Mouse (Mus musculus): ENCODE data around the gene Ttc34. TPM values are rescaled to one million over a fixed set of nuclear protein-coding genes. Genes with fewer than 3 reads are reported as not detected.

The Ttc34 gene
- 0.26 and 0.38 TPM in 2 replicates for polyA plus RNA-seq (2016; fragmentation: Nextera tagmentation; extraction: Ambion mirVana)

DNA sequence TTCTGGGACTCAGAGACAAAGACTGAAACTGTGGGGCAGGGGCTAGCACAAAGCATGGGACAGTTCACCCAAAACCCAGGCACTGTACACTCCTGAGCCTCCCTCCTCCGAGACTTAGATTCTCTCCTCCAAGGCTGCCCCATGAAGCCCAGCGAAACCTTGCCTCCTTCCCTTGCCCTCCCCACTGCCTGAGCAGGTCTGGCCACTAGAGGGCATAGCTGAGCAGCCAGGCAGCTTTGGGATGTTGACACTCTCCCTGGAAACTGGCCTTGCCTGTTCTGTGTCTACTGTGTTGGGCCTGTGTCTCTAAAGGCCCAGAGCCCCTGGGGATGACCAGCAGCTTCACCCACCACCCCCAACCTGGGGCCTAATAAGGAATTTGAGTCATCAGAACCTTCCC is at the start of gene Ttc34:
TSS of gene Ttc34 (plus strand) at position 290 of the 400 bp plus-strand sequence.
- ATAC-seq (ENCODE audit: low FRiP score) = no peak

DNA sequence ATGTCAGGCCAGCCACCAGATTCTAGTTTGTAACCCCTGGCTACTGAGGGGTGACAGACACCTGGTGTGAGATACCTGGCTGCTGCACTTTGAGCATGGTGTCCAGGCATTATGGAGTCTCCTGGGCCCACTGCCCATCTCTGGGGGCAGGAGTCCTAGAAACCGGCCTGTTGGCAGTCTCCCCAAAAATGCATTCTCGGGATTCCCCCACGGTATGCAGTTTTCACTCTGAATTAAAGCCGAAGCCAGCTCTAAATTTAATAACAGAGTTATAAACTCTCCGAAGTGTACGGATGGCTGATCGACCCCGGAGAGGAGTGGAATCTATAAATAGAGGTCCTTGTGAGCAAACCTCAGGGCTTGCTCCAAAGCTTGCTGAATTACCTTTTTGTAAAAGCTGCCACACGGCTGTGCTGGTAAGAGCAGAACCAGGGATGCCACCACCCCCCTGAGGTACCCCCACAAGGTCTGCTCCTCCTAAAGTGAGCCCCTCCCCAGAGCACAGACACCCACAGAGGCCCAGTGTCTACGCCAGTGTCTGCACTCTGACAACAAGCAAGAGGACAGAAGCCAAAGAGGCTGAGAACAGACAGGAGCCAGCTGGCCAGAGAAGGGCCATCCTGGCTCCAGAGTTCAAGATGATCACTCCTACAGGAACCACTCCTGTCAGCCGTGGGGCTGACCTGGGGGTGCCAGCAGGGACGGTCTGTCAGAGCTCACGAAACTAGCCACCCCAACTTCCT is 49.1 kb upstream of the Ttc34 start:
- no peak overlapping the region for H3K4me3 ChIP-seq (replicated peaks)

More for the DNA sequence above, at the start of gene Ttc34:
- Histone ChIP-seq H3K4me3 (replicated peaks) (no peak within 1 kb of the TSS), H3K4me1 (no peaks in the 10 kb centered on the region), H3K36me3 (replicated peaks) (no peaks in the 10 kb centered on the region), H3K27me3 (peaks cover 77% of the 10 kb centered on the region), H3K9ac (no peak within 1 kb of the TSS), H3K4me2 (no peak within 1 kb of the TSS), H3K27ac (no peak within 1 kb of the TSS), H3K9me3 (no peaks in the 10 kb centered on the region)
- 46% methylated on average over 2 of the region's 2 CpGs for WGBS

DNA sequence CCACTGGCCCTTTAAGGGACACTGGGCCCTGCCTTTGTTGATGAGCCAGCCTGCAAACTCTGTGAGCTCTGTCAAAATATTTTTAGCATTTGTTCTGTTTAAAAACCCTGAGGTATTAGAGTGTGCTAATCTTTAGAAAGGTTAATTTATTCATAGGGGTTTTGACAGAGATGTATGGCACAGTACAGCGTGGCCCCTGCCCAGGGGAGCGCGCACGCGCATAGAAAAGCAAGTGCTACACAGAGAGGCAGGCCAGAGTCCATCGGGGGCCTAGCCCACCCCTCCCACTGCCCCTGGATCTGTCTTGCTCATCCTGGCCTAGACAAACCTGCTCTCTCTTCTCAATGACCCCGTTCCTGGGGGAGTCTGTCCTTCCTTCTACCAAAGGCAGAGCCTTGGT is 45.4 kb upstream of the Ttc34 start:
- Histone ChIP-seq H3K4me2 (no peak overlapping the region), H3K4me1 (0 out of 2 replicates have a peak, but pooled peaks cover 2% of the 10 kb centered on the region), H3K9ac (no peak overlapping the region), H3K36me3 (replicated peaks) (no peaks in the 10 kb centered on the region), H3K4me3 (replicated peaks) (no peak overlapping the region), H3K27me3 (peaks cover 14% of the 10 kb centered on the region), H3K27ac (no peak overlapping the region), H3K9me3 (no peaks in the 10 kb centered on the region)
- no peak for ATAC-seq (ENCODE audit: low FRiP score)
- WGBS = 64% methylated on average over 7 of the region's 7 CpGs

More for the DNA sequence above, 49.1 kb upstream of the Ttc34 start:
- 75% methylated on average over 13 of the region's 13 CpGs for WGBS
- Histone ChIP-seq H3K27me3 (peaks cover 27% of the 10 kb centered on the region), H3K9me3 (no peaks in the 10 kb centered on the region), H3K4me2 (no peak overlapping the region), H3K9ac (no peak overlapping the region), H3K4me1 (0 out of 2 replicates have a peak, but pooled peaks cover 9% of the 10 kb centered on the region), H3K36me3 (replicated peaks) (no peaks in the 10 kb centered on the region), H3K27ac (no peak overlapping the region)
- ATAC-seq (ENCODE audit: low FRiP score) = no peak

GRCm38 (mm10) chr4:154793499-154793898 is 43.8 kb upstream of the Ttc34 start:
- H3K36me3 ChIP-seq (replicated peaks) = no peaks in the 10 kb centered on the region
- H3K9ac ChIP-seq = no peak overlapping the region
- no peak for ATAC-seq (ENCODE audit: low FRiP score)
- WGBS = 85% methylated on average over 7 of the region's 7 CpGs
- H3K9me3 ChIP-seq = no peaks in the 10 kb centered on the region
- H3K4me2 ChIP-seq = no peak overlapping the region
- no peak overlapping the region for H3K27ac ChIP-seq
- 0 out of 2 replicates have a peak, but pooled peaks cover 2% of the 10 kb centered on the region for H3K4me1 ChIP-seq
- no peak overlapping the region for H3K4me3 ChIP-seq (replicated peaks)
- peaks cover 22% of the 10 kb centered on the region for H3K27me3 ChIP-seq

DNA sequence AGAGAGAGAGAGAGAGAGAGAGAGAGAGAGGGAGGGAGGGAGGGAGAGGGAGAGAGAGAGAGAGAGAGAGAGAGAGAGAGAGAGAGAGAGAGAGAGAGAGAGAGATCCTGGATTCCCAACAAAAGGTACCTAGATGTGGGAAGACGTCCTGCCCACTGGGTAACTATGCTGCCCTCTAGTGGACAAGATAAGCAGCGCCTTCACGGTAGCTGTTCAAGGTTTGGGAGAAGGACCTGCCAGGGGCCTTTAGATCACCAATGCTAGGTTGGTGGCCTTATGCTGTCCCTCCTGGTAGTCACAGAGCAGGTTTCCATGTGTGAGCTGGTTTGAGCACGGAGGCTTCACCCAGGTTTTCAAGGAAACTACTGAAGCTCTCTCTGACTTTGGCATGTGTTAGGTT is 39.4 kb upstream of the Ttc34 start:
- Histone ChIP-seq H3K4me1 (peaks cover 17% of the 10 kb centered on the region), H3K27ac (no peak overlapping the region), H3K9me3 (no peaks in the 10 kb centered on the region), H3K27me3 (peaks cover 60% of the 10 kb centered on the region), H3K4me2 (no peak overlapping the region), H3K4me3 (replicated peaks) (no peak overlapping the region), H3K9ac (no peak overlapping the region), H3K36me3 (replicated peaks) (no peaks in the 10 kb centered on the region)
- 5% methylated on average over 4 of the region's 4 CpGs for WGBS
- ATAC-seq (ENCODE audit: low FRiP score) = no peak

- H3K9me3 ChIP-seq = no peaks in the 10 kb centered on the region
- no peak overlapping the region for H3K4me3 ChIP-seq (replicated peaks)
- H3K4me2 ChIP-seq = no peak overlapping the region
- WGBS = 45% methylated on average over 5 of the region's 5 CpGs
- H3K27me3 ChIP-seq = peaks cover 62% of the 10 kb centered on the region
- peaks cover 17% of the 10 kb centered on the region for H3K4me1 ChIP-seq
- H3K27ac ChIP-seq = no peak overlapping the region
- no peak overlapping the region for H3K9ac ChIP-seq
- no peaks in the 10 kb centered on the region for H3K36me3 ChIP-seq (replicated peaks)
- ATAC-seq (ENCODE audit: low FRiP score) = peak; percentile 57; the same call in 1 of the 2 replicates
Observed at GRCm38 (mm10) chr4:154800543-154800942, 36.7 kb upstream of the Ttc34 start.

DNA sequence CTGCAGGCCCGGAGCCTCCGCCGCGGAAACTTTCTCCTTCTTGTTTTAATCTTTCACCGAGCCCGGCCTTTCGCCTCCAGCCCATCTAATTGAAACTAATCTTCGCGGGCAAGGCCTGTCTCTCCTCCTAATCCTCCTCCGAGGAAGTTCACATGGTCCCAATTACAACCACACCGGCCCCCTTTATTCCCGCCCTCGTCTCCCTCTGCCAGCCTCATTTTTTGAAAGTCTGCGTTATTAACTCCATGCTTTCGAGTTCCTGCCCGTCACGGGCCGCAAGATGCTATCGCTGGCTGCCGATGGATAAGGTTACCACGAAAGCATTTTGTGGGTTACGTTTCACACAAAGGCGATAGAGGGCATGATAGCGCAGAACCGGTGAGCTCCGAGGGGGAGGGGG is 35.0 kb upstream of the Ttc34 start:
- Histone ChIP-seq H3K27ac (no peak overlapping the region), H3K9ac (0 out of 2 replicates have a peak overlapping the region, but pooled peaks have one; percentile 25), H3K27me3 (peaks cover 63% of the 10 kb centered on the region), H3K36me3 (replicated peaks) (no peaks in the 10 kb centered on the region), H3K4me3 (replicated peaks) (no peak overlapping the region), H3K4me2 (peak overlapping the region; percentile 40), H3K9me3 (no peaks in the 10 kb centered on the region), H3K4me1 (peaks cover 17% of the 10 kb centered on the region)
- ATAC-seq (ENCODE audit: low FRiP score) = no peak
- under 1% methylated on average over 26 of the region's 26 CpGs for WGBS

DNA sequence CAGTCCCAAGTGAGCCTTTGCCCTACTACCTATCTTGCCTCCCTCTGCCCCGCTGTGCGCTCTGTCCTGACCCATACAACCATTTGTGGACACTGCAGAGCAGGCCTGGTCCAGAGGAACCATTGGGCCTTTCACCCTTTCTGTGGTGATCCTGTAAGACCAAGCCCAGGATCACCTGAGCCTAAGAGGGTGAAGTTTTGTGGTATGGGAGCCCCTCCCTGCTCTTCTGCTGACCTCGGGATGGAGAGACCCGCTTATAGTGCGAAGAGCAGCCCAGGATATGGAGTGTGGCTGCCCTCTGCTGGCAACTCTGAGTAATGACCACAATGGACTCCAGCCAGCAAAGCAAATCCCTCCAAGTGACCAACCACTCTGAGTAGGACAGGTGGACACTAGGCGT is 11.6 kb upstream of the Ttc34 start:
- Histone ChIP-seq H3K9ac (no peak overlapping the region), H3K4me2 (no peak overlapping the region), H3K27me3 (peaks cover 85% of the 10 kb centered on the region), H3K4me3 (replicated peaks) (no peak overlapping the region), H3K4me1 (peaks cover 5% of the 10 kb centered on the region; the same call in 1 of the 2 replicates), H3K27ac (no peak overlapping the region), H3K9me3 (no peaks in the 10 kb centered on the region), H3K36me3 (replicated peaks) (no peaks in the 10 kb centered on the region)
- ATAC-seq (ENCODE audit: low FRiP score) = peak; percentile 46; the same call in 1 of the 2 replicates
- WGBS = 33% methylated on average over 6 of the region's 6 CpGs

DNA sequence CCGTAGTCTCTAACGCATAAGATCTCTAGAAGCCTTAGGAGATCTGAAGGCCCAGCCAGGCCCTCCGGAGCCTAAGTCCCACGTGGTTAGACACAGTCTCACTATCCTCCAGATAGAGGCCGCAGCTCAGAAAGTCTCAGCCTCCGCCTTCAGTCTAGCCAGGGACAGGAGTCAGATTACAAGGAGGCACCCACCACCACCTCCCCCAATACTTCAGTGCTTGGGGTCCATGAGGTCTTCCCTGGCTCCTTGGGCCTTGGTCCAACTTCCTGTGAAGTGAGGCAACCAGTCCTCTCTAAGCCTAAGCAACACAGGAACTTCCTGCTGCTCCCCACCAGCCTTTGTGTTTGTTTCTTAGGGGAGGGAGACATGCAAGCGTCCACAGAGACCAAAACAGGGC is 11.0 kb upstream of the Ttc34 start:
- no peak overlapping the region for H3K9ac ChIP-seq
- 54% methylated on average over 7 of the region's 7 CpGs for WGBS
- peaks cover 85% of the 10 kb centered on the region for H3K27me3 ChIP-seq
- no peak overlapping the region for H3K4me3 ChIP-seq (replicated peaks)
- no peak for ATAC-seq (ENCODE audit: low FRiP score)
- H3K36me3 ChIP-seq (replicated peaks) = no peaks in the 10 kb centered on the region
- H3K4me1 ChIP-seq = peaks cover 5% of the 10 kb centered on the region; the same call in 1 of the 2 replicates
- H3K27ac ChIP-seq = no peak overlapping the region
- H3K9me3 ChIP-seq = no peaks in the 10 kb centered on the region
- H3K4me2 ChIP-seq = no peak overlapping the region

GRCm38 (mm10) chr4:154827181-154827580 is 10.1 kb upstream of the Ttc34 start:
- Histone ChIP-seq H3K4me1 (peaks cover 5% of the 10 kb centered on the region; the same call in 1 of the 2 replicates), H3K9ac (no peak overlapping the region), H3K27ac (no peak overlapping the region), H3K9me3 (no peaks in the 10 kb centered on the region), H3K4me3 (replicated peaks) (no peak overlapping the region), H3K4me2 (no peak overlapping the region), H3K36me3 (replicated peaks) (no peaks in the 10 kb centered on the region), H3K27me3 (peaks cover 85% of the 10 kb centered on the region)
- no peak for ATAC-seq (ENCODE audit: low FRiP score)
- WGBS = 88% methylated on average over 7 of the region's 7 CpGs

GRCm38 (mm10) chr4:154827861-154828610 is 9.2 kb upstream of the Ttc34 start:
- no peak for ATAC-seq (ENCODE audit: low FRiP score)
- no peak overlapping the region for H3K9ac ChIP-seq
- no peaks in the 10 kb centered on the region for H3K9me3 ChIP-seq
- no peaks in the 10 kb centered on the region for H3K36me3 ChIP-seq (replicated peaks)
- WGBS = 56% methylated on average over 10 of the region's 10 CpGs
- peaks cover 85% of the 10 kb centered on the region for H3K27me3 ChIP-seq
- H3K27ac ChIP-seq = no peak overlapping the region
- peaks cover 5% of the 10 kb centered on the region; the same call in 1 of the 2 replicates for H3K4me1 ChIP-seq
- H3K4me2 ChIP-seq = no peak overlapping the region
- no peak overlapping the region for H3K4me3 ChIP-seq (replicated peaks)

GRCm38 (mm10) chr4:154831915-154832573 is 5.2 kb upstream of the Ttc34 start:
- Histone ChIP-seq H3K9me3 (no peaks in the 10 kb centered on the region), H3K27me3 (peaks cover 90% of the 10 kb centered on the region), H3K4me1 (peaks cover 5% of the 10 kb centered on the region; the same call in 1 of the 2 replicates), H3K4me2 (no peak overlapping the region), H3K4me3 (replicated peaks) (no peak overlapping the region), H3K9ac (no peak overlapping the region), H3K27ac (no peak overlapping the region), H3K36me3 (replicated peaks) (no peaks in the 10 kb centered on the region)
- no peak for ATAC-seq (ENCODE audit: low FRiP score)
- 30% methylated on average over 9 of the region's 9 CpGs for WGBS
